Mouse (Mus musculus) splenic B cell, adult 2 months (primary cell): ENCODE measurements around the gene Steap4.

Experiments used
- DNase-seq: peaks from one replicate; pipeline ENCODE4 v3.0.0-alpha.2; 2011; ENCODE audit warnings: low read depth, low spot score
- H3K27me3 ChIP-seq: 2 replicates; pipeline ENCODE4 v1.6.1; 2012; ENCODE audit warnings: mild to moderate bottlenecking, low read length, moderate library complexity, mixed read lengths; ENCODE audit not compliant: control insufficient read depth, poor library complexity, insufficient read depth, severe bottlenecking
- H3K36me3 ChIP-seq: 2 replicates; pipeline ENCODE4 v1.6.1; 2012; ENCODE audit warnings: mild to moderate bottlenecking, low read length, moderate library complexity, mixed read lengths; ENCODE audit not compliant: control insufficient read depth, poor library complexity, insufficient read depth, severe bottlenecking

The Steap4 gene

DNA sequence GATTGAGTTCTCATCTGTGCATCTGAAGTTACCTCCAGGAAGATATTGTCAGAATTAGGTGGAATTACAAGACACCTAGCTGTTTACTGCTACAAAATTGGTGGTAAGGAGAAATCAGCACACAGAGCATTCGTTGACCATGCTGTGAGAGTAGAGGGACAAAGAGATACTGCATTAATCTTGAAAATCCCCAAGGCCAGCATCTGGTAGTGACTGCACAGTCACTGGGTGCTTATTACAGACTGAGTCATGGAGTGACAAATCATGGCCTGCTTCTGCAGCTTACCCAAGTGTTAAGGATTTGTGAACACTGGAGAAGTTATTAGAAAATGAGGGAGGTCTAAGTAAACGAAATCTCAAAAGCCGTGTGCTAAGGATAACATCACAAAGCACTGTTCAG, 53.0 kb downstream of the Steap4 start:
- Histone ChIP-seq H3K27me3 (no peaks in the 10 kb centered on the region), H3K36me3 (no peaks in the 10 kb centered on the region)
- DNase-seq, result no peak
